Mouse (Mus musculus): ENCODE measurements around the gene Slc39a2.
"Not testable (repeated sequence)": the region's sequence is repeated elsewhere in the genome, so short reads cannot be mapped to it uniquely, and the experiment has no call there.

The Slc39a2 gene

DNA sequence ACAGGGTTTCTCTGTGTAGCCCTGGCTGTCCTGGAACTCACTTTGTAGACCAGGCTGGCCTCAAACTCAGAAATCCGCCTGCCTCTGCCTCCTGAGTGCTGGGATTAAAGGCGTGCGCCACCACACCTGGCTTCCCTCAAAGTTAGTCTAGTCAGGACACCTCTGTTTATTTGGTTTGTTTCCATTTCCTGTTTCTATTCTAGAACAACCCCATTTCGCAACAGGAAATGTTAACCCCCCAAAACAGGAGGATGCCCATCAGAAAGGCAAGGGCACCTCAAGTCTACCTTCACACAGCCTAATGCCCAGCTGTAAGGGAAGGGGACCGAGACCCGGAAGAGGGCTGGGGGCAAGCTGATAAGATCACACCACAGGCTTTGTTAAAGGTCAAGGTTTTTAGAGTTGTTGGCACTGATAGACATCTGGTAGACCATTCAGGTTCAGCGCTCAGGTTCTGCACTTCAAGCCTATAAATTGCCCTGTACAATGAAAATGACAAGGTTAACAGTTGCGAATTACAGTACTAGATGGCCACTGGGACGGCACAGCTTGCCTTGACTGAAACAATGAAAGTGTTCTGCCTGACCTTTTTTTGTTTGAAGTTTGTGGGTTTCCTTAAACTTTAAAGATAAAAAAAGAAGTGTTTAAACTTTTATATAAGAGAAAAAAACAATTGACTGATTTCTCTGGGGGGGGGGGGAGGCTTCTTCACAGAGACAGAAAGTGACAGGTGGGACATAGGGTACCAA lies at the start of gene Slc39a2:
Gene Slc39a2 (plus strand): TSS at position 699 of the 749 bp plus-strand sequence.
- DNase-seq: no peak

- DNase-seq: no peak
These were observed 48.8 kb upstream of the Slc39a2 start for GRCm38 (mm10) chr14:51843882-51844281.

- DNase-seq: no peak
These were observed 46.1 kb upstream of the Slc39a2 start for GRCm38 (mm10) chr14:51846566-51846965.

DNA sequence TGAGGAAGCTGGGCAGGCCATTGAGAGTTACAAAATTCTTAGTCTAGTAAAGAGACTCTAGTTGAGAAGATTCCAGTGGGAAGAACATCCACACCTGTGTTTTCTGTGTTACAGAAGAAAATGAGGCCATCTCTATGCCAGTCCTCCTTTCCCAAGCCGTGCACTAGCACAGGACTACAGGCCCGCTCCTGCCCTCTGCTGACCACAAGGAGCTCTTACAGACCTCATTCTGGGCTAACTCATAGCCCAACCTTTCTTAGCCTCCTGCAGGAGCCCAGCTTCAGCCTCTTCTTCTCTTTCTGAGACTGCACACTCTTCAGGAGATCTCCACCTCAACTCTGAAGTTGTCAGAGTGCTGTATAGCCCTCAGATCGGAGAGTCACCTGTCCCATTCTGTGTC lies 41.7 kb upstream of the Slc39a2 start:
- DNase-seq: peak; percentile 16 to 31

GRCm38 (mm10) chr14:51853399-51853798 lies 39.3 kb upstream of the Slc39a2 start, which contains the start of gene Ear6:
Gene Ear6, plus strand, starts transcription at chr14:51853699.
- no peak for DNase-seq

GRCm38 (mm10) chr14:51855280-51855679 lies 37.4 kb upstream of the Slc39a2 start:
- DNase-seq: not testable (repeated sequence)

DNA sequence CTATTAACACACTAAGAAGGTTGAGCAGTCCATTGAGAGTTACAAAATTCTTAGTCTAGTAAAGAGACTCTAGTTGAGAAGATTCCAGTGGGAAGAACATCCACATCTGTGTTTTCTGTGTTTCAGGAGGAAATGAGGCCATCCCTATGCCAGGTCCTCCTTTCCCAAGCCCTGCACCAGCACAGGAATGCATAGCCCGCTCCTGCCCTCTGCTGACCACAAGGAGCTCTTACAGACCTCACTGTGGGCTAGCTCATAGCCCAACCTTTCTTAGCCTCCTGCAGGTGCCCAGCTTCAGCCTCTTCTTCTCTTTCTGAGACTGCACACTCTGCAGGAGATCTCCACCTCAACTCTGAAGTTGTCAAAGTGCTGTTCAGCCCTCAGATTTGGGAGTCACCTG lies 29.1 kb upstream of the Slc39a2 start:
- DNase-seq: peak; percentile 48 to 53

DNA sequence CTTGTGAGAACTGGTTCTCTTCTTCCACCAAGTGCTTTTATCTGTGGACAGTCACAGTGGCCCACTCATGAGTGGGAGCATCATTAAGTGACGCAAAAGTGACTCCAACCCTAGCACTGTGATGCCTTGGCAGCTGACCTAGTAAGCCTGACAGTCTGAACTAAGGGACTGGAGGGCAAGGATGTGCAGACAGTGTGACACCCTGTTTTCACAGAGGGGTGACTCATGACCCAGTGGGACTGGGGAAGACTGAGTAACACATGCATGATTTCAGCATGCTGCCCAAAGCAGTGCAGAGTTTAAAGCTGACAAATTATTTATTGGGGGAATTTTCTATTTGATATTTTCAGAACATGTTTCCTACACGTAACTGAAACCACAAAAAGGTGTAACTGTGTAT lies 21.9 kb upstream of the Slc39a2 start:
- no peak for DNase-seq

DNA sequence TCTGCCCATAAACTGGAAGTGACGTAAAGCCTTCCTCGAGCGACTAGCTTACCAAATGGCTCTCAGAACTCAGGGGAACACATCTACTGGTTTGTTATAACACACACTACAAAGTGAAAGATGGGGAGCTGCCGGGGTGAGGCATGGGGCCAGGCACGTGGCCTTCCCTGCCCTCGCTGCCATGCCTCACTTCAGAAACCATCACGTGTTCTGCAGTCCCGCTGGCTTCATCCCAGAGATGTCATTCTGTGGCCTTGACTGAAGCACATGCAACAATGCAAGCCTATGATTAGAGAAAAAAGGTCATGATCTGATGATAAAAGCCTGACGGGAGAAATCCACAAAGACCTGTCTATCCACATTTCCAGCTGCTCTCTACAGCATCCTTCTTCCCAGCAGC lies 20.9 kb upstream of the Slc39a2 start:
- DNase-seq: no peak

- no peak for DNase-seq
These were observed 15.2 kb upstream of the Slc39a2 start for GRCm38 (mm10) chr14:51877517-51877916.

GRCm38 (mm10) chr14:51883527-51884030 lies 9.1 kb upstream of the Slc39a2 start:
- peak; percentile 82 to 90 for DNase-seq

GRCm38 (mm10) chr14:51884031-51884544 lies 8.6 kb upstream of the Slc39a2 start:
- peak in 1 of 2 experiments; percentile 20 for DNase-seq

GRCm38 (mm10) chr14:51884598-51885331 lies 7.9 kb upstream of the Slc39a2 start, which contains the start of gene Mettl17:
Gene Mettl17, plus strand, starts transcription at chr14:51884842.
- peak; percentile 97 to 98 for DNase-seq

DNA sequence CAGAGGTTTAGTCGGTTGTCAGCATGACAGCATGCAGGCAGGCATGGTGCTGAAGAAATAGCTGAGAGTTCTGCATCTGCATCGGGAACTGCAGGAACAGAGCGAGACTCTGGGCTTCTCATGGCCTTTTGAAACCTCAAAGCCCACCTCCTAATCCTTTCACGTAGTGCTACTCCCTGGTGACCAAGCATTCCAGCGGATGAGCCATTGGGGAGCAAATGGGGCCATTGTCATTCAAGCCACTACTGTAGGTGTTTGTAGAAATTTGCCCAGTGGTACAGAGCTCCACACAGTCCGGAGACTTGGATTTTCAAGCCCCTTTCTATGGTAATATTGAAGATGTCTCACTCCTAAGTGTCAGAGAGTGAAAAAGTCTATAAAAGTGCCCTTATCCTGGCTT lies 6.6 kb upstream of the Slc39a2 start:
- no peak for DNase-seq

GRCm38 (mm10) chr14:51889833-51890232 lies 2.9 kb upstream of the Slc39a2 start:
- no peak for DNase-seq

DNA sequence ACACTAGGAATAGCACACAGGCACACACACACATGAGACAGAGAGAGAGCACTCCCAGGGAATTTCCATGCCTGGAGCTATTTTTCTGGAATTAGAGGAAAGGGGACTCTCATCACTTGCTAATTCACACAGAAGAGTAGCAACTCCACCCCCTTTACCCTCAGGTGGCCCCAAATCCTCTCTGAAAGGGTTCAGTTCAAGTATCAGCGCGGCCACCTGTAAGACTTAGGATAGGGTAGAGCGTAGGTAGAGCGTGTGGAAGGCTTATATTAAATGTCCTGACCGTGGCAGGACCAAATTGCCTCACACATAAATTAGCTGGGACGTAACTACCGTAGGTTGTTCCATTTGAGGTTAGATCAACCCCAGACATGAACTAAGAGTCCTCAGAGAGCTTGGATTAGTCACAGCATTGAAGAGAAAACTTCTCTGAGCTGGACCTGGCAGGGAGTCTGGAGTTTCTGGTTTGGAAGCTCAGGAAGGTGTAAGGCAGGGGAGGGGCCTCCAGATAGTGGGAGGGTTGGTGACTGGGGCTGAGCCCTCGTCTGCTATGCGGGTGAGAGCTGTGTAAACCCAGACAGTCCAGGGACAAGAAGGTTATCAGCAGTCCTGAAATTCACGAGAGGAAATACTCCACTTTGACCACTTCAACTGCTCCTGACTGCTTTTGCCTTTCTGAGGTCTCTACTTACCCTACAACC lies 555 bp downstream of the Slc39a2 start:
- no peak for DNase-seq

GRCm38 (mm10) chr14:51893809-51894208 lies 1.1 kb downstream of the Slc39a2 start:
- DNase-seq: no peak

- no peak for DNase-seq
These were observed 2.4 kb downstream of the Slc39a2 start for GRCm38 (mm10) chr14:51895071-51895470.

GRCm38 (mm10) chr14:51896019-51896418 lies 3.3 kb downstream of the Slc39a2 start:
- DNase-seq: no peak

GRCm38 (mm10) chr14:51896539-51897170 lies 4.0 kb downstream of the Slc39a2 start:
- DNase-seq: no peak

DNA sequence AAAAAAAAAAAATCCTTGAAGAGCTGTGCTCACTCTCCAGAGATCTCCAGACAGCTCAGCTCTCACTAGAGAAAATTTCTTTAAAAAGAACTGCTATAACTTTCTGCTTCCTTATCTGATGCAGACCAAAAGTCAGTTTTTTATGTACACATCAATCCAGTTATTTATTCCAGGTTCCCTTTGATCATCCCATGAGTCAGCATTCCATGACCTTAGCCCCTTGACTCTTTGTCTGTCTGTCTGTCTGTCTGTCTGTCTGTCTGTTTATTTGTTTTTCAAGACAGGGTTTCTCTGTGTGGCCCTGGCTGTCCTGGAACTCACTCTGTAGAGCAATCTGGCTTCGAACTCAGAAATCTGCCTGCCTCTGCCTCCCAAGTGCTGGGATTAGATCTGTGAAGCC lies 6.7 kb downstream of the Slc39a2 start:
- DNase-seq: no peak

Measured in kidney, postnatal 4 days (tissue).